Mouse (Mus musculus) effector memory CD4-positive, alpha-beta T cell, adult 5 months (primary cell): Measurements from ENCODE around the gene Gm2381. TPM values are rescaled to one million over a fixed set of nuclear protein-coding genes. Genes with fewer than 3 reads are reported as not detected.

Source experiments
- polyA plus RNA-seq: library from polyadenylated mRNA; unstranded; fragments of 100-300 nt; shearing (Covaris generic); gene quantifications from one replicate; pipeline ENCODE4 v1.2.1, GENCODE M21; 2017

Gm2381 gene
- not detected for polyA plus RNA-seq

DNA sequence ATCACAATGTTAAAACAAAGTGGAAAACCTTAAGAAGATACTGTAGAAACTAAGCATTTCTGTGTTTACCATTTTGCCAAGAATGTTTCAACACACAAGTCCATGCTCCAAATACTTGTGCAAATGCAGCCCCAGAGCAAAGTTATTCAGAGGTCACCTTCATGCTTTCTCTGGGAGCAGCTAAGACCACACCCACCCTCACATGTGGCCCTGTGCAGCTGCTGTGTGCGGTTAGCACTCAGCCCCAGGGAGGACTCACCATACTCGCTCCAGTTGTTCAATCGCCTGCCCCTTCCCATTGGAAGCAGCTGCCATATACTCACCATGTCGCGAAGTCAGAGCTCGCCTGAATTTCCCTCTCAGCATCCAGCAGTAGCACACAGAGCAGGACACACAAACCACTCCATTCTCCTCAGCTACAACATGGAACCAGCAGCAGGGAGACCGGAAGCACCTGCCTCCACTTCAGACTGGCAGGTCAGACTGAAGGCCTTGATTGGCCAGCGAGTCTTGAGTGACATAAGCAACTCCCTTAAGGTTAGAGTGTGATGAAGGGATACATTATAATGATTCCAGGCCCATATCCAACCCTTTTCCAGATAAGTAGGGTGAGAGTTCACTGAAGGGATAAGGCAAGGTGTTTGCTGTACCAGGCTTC lies at the start of gene Gm2381:
Gm2381 (minus strand) TSS at position 434 of the 658 bp plus-strand sequence.

DNA sequence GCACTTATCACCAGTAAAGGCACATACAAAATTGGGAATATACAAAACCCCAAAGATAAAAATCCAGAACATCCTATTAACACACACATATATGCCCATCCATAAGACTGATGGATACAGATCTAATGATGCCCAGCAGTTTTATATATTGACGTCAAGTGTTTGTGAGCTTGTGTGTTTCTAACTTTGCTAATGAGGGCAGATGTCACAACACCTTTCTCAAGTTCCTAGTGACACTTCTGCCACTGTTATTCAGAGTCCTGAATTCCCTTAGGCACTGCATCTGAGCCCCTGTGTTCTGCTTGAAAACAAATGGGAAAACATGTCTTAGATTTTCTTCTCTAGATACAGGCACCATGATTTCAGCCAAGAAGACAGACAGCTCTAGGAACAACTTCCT lies 73.6 kb downstream of the Gm2381 start, which contains the start of gene Vmn2r62:
Vmn2r62 (minus strand) TSS at position 101 of the 400 bp plus-strand sequence.

Other genes starting within 250 kb of the Gm2381 start
- 0.56 TPM for gene Zfp976, start 224.6 kb downstream of the Gm2381 start, polyA plus RNA-seq
- 1.7 TPM for gene Zfp975, start 174.5 kb downstream of the Gm2381 start, polyA plus RNA-seq
- 0.11 TPM for gene Gm17067, start 140.2 kb downstream of the Gm2381 start, polyA plus RNA-seq
- gene Vmn2r62, start 73.7 kb downstream of the Gm2381 start, polyA plus RNA-seq = not detected
- gene Vmn2r63, start 66.6 kb upstream of the Gm2381 start, polyA plus RNA-seq = not detected
- not detected for gene Gm9268, start 151.5 kb upstream of the Gm2381 start, polyA plus RNA-seq
- not detected for gene Zfp936, start 247.0 kb upstream of the Gm2381 start, polyA plus RNA-seq